Mouse (Mus musculus) retina, postnatal 1 day (tissue): ENCODE data around the gene Bcl3.
"Not testable (repeated sequence)": the region's sequence is repeated elsewhere in the genome, so short reads cannot be mapped to it uniquely, and the experiment has no call there.

ENCODE experiments used
- DNase-seq: peaks from one replicate; pipeline ENCODE4 v3.0.0-alpha.2; 2012

Bcl3 gene

DNA sequence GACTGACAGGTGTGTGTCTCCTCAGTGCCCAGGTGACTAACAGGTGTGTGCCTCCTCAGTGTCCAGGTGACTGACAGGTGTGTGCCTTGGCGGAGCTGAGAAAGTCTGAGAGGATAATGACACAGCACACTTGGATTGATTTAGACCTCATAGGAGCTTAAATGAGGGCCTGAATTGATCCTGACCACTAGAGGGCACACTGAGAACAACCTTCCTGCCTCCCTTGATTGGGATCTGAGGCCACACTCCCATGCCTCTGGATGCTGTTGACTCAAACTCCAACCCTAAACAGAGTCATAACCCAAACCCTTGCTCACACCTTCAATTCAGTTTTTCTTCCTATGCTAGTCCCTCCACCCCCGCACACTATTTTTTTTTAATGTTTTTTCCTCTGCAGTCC, 21.8 kb downstream of the Bcl3 start:
- peak; percentile 75 for DNase-seq

DNA sequence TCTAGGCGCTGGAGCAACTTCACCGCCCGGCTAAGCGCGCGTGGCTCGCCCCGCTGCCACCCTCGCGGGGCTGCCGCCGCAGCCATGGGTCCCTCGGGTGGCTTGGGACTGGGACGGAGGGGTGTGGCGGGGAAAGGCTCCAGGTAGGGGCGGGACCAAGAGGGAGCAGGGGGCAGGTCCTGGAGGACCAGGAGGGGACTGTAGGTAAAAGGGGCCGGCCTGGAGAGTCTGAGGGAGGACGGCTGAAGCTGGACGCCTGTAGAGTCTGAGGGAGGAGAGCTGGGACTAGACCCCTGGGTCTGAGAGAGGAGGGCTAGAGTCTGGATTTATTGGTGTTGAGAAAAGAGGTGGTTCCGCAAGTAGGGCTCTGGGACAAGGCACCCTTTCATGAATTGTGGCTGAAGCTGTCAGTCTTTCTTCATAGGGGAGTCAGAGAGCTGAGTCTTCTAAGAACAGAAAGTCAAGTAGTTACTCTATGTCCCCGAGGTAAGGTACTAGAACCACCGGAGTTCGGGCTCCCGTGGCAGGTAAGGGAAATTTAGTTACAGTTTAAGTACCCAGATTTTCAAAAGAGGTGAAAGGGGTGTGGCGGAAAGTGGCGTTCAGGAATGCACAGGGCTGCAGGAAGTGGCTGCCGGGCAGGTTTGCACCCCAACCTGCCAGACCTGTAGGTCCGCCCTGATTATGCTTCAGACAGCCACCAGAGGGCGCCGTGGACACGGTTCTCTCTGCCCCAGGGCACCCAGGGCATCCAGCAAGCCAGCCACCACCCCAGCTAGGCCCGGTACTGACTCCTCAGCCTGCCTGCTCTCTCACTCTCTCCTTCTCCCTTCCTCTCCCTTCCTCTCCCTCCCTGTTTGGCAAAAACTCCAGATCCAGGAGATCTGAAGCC, 25.6 kb downstream of the Bcl3 start, which contains the start of gene Cblc:
Cblc (minus strand) TSS at position 113 of the 892 bp plus-strand sequence.
- DNase-seq: peak; percentile 71

DNA sequence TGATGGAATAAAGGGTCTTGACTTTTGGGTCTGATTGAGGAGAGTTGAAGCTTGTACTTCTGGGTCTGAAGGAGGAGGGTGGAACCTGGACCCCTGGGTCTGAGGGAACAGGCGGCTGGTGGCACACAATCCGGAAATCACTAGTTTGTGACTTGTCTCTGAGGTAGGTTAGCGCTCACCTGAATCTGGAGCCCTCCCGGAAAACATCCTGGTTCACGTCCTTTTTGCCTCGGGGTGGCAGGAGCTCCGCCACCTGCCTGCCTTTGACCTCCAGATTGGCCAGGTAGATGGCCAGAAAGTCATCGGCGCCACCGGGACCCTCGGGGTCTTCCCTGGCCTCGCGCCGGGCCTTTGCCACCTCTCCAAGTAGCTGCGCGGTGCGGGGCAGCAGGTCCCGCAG, 26.3 kb downstream of the Bcl3 start:
- no peak for DNase-seq

DNA sequence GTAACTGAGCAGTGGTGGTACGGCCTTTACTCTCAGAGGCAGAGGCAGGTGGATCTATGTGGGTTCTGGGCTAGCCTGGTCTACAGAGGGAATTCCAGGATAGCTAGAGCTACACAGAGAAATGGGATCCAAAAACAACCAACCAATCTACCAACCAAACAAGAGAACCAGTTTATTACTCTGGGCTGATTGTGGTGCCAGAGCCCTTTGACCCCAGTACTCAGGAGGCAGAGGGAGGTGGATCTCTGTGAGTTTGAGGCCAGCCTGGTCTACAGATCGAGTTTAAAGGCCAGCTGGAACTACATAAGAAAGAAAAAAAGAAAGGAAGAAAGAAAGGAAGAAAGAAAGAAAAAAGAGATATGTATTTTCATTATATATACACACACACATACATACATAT, 27.3 kb downstream of the Bcl3 start:
- DNase-seq: no peak

DNA sequence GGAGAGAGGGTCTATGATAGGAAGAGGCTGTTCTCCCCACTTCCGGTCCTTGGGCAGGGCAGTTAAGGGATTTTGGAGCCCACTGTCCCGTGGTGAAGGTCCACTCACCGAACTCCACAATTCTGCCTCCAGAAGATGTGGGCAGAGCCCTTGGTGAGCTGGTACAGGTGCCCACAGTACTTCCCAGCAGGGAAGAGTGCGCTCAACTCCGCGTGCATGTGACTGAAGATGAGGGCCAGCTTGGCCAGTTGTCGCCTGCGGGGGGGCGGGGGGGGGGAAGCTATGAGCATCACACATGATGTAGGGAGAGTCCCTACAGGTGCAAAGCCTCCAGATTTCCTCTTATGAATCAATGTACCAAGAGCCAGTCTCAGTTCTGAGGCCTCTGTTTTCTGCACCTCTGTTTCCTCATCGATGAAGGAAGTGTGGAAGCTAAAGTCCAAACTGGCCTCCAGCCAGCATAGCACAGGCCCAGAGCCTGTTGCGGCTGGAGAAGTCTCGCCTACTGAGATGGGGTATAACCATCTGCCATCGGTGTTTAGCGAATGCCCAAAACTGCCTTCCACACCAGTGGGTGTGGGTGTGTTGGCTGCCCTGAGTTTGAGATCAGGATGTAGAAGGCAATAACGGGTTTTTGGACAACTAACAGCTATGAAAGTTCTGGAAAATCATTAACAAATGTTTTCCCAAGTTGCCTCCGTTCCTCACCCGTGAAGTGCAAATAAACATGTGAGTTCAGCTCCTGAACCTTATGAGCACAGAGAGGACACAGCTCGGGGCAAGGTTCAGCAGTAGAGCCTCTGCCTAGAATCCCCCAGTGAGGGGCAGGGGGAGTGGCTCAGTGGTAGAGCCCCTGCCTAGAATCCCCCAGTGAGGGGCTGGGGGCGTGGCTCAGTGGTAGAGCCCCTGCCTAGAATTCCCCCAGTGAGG, 29.6 kb downstream of the Bcl3 start:
- no peak for DNase-seq

DNA sequence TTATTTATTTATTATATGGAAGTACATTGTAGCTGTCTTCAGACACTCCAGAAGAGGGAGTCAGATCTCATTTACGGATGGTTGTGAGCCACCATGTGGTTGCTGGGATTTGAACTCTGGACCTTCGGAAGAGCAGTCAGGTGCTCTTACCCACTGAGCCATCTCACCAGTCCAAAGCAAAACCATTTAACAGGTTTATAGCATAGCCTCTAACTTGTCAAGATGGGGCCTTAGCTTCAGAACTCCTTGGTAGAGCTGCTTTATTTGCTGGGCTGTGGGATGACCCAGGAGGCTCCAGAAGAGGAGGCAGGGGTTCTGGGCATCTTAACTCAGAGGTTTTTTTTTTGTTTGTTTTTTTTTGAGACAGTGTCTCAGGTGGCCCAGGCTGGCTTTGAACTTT, 31.1 kb downstream of the Bcl3 start:
- DNase-seq: not testable (repeated sequence)

DNA sequence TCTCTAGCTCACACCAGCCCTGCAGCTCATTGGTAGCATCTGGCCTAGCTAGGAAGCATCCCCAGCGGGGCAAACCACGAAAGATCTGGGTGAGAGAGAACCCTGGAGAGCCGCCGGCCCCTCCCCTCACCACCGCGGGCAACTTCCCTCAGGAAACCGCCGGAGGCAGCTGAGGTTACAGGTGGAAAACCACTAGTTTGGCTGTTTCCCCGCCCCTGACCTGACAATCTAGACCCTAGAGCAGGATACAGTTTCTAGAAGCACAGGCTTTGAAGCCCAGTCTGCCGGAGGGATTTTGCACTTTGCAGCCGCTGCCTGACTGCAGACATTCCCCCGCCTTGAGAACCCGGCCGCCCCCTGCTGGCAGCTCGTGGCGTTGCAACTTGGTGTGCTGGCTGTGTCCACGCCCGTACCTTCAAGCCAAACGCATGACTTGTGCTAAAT, 32.6 kb downstream of the Bcl3 start:
- DNase-seq: peak; percentile 88

DNA sequence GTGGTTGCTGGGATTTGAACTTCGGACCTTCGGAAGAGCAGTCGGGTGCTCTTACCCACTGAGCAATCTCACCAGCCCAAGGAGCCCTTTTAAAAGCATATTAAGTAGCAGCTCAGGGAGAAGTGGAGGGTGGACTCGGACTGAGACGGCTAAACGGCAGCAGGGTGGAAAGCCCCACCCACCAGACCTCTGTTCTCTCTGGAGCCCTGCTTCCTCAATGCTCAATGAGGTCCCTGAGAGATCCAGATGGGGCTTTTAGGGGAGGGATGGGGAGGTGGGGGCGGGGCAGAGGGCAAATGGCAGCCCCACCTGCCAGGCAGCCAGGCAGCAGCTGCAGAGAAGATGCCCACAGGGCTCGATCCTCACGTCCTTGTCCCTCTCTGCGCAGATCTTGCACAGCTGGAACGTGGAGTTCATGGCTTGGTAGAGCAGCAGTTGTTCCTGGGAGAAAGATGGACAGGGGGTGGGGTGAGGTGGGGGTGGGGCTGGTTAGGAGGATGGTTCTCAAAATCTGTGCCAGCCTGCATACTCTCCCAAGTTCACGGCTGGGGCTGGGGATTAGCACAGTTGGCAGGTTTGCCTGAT, 36.6 kb downstream of the Bcl3 start:
- DNase-seq: peak; percentile 43

DNA sequence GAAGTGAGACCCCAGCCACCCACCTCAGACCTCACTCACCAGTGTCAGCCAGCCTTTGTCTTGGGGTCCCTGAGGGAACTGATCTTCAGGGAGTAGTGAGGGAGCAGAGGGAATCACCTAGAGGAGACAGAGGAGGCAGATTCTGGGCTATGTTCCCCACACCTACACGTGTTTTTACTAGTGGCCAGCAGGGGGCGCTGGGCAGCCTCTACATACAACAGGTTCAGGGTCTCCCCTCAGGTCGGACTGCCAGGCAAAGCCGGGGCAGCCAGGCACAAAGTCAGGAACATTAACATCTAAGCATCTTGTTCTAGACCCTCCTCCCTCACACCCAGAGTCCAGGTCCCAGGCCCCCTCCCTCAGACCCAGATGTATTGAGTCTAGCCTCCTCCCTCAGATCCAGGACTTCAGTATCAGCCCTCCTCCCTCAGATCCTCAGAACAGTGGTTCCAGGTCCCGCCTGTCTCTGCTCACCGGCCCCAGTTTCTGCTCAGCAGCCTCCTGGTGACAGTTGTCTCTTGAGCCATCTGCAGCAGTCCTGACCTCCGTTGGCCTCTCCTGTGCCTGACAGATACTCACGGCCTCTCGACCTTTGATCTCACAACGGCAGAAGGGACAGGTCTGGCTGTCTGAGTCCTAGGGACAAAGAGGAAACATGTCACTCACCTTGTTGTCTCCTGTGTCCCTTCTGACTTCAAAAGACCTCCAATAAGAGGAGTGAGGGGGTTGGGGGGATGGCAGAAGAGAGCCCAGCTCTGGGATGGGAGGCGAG, 37.6 kb downstream of the Bcl3 start:
- DNase-seq: peak; percentile 35

DNA sequence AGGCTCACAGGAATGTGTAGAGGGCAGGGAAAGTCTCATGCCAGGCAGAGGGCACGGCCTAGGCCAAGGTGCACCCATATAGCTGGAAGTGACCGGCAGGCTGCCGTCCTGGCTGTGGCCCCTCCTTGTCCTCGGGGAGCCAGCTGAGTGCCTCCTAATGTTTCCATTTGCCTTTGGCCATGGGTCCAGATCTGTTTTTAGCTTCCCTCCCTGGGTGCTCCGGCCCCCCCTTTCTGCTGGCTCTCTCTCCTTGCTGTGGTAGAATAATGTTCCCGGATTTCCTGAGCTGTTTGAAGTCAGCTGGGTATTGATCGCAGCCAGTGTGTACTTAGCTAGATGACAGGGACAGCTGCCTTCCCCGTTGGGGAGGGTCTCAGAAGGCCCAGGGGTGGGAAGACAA, 38.9 kb downstream of the Bcl3 start:
- no peak for DNase-seq

DNA sequence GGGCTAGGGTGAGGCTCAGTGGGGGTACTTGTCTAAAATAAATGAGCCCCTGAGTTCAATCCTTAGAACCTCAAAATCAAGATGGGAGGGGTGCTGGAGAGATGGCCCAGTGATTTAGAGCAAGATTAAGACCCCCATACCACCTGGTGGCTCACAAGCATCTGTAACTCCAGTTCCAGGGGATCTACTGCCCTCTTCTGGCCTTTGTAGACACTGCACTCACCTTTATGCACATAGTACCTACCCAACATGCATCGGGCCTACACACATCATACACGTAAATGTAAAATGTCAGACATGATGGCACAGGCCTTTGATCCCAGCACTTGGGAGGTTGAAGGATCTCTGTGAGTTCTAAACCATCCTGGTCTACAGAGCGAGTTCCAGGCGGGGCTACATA, 39.9 kb downstream of the Bcl3 start:
- DNase-seq: peak; percentile 54

DNA sequence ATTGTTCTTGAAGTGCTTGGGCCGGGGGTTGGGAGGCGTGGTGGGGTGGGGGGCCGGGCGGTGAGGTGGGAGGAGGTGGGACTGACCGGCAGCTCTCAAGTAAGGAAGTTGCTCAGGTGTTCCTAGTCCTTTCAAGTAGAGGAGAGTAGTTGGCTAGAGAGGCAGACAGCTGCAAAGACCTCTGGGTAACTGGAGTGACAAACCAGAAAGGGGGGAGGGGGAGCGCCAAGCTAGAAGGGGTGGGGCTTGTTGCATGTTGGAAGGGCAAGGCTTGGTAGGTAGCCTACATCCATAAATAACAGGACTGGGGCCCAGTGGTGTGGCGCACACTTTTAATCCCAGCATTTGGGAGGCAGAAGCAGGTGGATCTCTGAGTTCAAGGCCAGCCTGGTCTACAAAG, 40.8 kb downstream of the Bcl3 start:
- DNase-seq: no peak

DNA sequence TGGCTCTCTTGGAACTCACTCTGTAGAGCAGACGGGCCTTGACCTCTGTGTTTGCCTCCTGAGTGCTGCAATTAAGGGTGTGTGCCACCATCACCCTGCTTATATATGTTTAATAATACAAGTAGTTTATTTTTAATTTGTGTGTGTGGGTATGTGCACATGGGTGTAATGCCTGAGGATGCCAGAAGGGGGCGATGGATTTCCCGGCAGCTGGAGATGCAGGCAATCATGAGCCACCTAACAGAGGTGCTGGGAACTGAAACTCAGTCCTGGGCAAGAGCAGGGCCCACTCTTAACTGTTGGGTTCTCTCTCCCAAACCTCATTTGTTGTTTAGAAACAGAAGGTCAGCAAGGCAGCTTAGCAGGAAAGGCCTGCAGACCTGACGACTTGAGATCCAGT, 42.7 kb downstream of the Bcl3 start:
- DNase-seq: no peak

DNA sequence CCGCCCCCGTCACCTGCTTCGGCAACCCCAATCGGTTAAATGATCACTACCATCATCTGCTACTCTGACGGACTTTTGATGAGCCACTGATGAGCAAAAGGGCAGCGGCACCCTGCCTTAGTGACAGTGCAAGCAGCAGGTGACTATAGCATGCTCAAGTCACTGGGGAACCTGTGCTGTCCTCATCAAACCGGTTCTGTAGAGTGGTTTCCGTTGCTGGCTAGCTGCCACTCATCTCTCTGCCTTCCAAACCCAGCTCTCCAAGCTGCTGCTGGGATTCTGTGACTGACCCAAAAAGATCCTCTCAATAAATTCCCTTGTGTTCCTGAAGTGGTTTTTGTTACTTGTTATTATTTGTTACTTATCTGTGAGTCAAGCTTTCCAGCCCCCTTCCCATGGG, 43.9 kb downstream of the Bcl3 start:
- no peak for DNase-seq

DNA sequence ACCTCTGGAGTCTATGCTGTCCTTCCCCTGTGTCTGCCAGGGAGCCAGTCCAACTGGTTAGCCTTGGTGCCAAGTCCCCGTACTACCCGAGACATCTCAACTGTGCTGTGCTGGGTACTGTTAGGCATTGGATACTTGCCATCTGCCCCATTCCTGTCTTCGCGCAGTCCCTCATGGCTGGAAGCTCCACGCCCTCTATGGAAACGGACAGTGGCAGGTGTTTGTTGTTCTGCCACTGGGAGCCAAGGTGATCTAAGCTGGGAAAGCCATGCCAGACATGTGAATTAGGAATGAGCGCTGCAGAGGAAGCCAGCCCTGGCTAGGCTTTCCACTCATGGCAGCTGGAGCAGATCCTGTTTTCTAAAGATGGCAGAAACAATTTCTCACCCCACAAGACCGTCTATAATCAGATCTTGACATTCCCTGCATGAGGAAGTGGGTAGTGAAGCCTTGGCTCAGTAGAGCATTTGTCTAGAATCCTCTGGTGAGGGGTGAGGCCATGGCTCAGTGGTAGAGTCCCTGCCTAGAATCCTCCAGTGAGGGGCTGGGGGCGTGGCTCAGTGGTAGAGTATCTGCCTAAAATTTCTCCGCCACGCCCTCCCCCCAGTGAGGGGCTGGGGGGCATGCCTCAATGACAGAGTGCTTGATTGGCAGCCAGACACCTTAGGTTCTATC, 45.4 kb downstream of the Bcl3 start:
- DNase-seq: no peak

DNA sequence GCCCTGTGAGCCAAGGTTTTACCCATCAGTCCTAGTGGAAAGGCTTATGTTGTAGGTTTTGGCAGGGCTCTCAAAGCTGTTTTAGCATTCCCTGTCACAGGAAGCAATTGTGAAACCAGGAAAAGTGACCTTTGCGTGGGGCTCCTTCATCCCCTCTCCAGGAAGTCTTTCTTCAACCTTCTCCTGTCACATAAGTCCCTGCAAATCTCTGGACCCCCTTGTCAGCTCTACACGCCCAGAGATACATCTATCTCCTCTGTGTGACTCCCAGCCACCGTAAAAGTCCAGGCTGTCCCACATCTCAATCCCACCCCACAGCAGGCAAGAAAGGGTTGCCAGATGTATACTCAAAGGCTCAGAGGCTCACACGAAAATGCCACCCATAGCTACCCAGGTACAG, 50.9 kb downstream of the Bcl3 start:
- DNase-seq: no peak

DNA sequence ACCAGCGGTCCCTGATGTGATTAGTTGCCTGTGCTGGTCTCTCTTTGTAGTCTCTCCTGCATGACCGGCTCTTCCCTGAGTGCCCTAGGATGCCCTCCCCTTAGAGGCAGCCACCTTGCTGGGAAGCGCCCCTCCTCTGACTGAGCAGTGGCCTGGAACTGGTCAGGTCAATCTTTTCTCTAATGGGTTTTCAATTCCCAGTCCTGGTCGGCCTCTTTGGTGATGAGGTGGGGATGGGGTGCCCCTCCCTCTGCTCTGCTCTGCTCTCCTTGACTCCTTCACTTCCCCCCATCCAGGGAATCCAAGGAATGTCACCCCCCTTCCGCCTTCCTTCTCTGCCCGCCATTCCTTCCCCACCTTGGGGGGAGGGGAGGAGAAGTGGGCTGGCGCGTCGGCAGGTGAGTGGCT, 51.6 kb downstream of the Bcl3 start, which contains the start of gene Bcam:
Bcam (minus strand) TSS at position 33 of the 408 bp plus-strand sequence.
- peak; percentile 25 for DNase-seq

DNA sequence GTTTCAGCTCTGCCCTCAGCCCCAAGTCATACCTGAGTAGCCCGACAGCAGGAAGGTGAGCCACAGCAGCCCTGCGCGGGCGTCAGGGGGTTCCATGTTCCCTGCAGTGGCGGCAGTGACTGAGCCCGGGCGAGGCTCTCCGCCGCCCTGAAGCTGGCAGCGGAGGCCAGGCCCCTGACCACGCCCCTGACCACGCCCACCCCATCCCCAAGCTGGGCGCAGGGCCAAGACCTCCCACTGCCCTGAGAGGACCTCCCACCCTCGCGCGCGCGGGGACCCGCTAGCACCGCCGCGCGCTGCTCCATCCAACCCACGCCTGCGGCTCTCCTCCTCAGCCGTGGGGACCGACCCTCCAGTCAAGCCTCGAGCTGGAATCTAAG, 52.2 kb downstream of the Bcl3 start:
- DNase-seq: peak; percentile 93

DNA sequence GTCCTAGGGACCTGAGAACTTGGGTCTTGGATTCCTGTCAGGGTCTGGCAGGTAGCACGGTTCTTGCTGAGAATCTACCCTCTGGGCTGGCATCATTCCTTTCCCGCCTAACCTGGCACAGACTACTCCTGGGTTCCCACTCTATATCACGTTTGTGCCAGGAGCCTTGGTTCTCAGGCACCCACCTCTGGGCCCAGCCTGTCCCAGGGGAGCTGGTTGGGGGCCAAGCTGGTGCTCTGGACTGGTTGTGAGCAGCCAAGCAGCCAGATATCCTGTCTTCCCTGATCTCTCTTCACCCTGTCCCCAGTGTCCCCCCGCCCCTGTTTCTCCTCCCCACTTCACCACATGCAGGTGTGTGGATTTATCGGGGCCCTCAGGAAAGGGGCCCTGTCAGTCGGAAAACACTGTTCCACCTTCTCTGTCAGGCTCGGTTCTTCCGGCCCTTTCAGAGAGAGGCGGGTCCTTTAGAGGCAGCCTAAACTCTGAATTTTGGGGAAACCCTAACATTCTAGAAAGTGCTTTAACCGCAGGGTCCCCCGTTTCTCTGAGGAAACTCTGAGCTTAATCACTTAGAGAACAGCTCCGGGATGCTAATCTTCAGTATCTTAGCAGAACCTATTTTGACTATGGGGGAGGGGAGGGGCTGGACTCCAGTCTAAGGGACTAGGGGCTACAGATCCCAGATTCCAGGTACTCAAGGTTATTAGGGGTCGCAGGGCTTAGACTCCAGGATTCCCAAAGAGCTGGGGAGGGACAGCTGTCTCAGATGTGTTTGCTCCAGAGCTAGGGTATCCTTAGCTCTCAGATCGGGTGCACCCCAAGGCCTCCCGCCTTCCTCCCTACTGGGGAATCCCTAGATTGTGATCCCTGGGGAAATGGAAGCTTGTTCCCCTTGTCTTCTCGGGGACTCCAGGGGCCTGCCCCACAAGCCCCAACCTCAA, 52.9 kb downstream of the Bcl3 start:
- DNase-seq: no peak

DNA sequence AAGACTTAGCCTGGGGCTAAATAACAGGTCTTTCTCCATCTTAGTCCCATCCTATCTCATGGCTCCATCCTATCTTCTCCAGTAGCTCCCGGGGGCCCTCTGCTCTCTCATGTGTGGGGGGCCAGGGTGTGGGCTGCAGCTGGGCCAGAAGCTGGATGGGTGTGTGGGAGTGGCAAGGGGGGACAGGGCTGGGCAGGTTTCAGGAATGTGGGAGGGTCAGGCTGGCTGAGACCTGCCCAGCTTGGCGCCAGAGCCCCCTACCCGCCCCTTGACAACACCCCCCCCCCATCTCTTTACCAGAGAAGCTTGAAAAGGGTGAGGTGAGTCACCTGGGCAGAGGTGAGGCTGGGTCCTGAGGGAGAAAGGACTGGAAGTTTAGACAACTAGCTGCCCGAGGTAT, 53.6 kb downstream of the Bcl3 start:
- DNase-seq: no peak

DNA sequence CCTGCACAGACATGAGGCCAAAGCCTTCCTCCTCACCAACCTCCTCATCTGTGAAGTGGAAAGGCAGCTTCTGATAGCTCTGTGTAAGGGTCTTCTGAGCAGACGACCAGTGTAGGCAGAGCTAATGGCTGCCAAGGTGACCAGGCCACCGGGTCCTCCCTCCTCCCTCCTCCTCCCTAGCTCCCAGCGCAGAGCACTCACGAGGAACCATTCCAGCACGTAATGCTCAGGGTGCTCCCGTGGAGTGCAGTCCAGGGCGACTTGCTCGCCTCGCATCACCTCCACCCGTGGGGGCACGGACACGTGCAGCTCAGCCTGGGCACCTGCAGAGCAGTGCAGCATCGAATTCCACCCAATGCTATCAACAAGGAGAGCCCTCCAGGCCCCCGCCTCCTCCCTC, 54.3 kb downstream of the Bcl3 start:
- no peak for DNase-seq
